Mouse (Mus musculus): ENCODE results near the gene Gm9837. TPM values are rescaled to one million over a fixed set of nuclear protein-coding genes. Genes with fewer than 3 reads are reported as not detected.

Gene Gm9837
- polyA plus RNA-seq, 1 experiment, result not detected

GRCm38 (mm10) chr11:53460192-53460591 lies 10.1 kb downstream of the Gm9837 start:
- peaks cover 2% of the 10 kb centered on the region for H3K4me1 ChIP-seq (ENCODE audit: control insufficient read depth, insufficient read depth, low read length)
- no peak for DNase-seq
- WGBS, result 81% methylated on average over 3 of the region's 3 CpGs
- H3K4me3 ChIP-seq (replicated peaks; ENCODE audit: extremely low read depth, low read depth, low read length), result no peak overlapping the region
- TF ChIP-seq POLR2A (IDR thresholded peaks at IDR 0.05; ENCODE audit: borderline replicate concordance, extremely low read depth, low read depth, low read length), result no peak
- TF ChIP-seq CTCF (IDR thresholded peaks at IDR 0.05; ENCODE audit: insufficient read depth, low read length), result no peak

- peaks cover 2% of the 10 kb centered on the region for H3K4me1 ChIP-seq (ENCODE audit: control insufficient read depth, insufficient read depth, low read length)
- WGBS, result 69% methylated on average over 3 of the region's 3 CpGs
- DNase-seq, result no peak
- no peak for TF ChIP-seq CTCF (IDR thresholded peaks at IDR 0.05; ENCODE audit: insufficient read depth, low read length)
- no peak for TF ChIP-seq POLR2A (IDR thresholded peaks at IDR 0.05; ENCODE audit: borderline replicate concordance, extremely low read depth, low read depth, low read length)
- no peak overlapping the region for H3K4me3 ChIP-seq (replicated peaks; ENCODE audit: extremely low read depth, low read depth, low read length)
Measured at GRCm38 (mm10) chr11:53458996-53459395, 11.3 kb downstream of the Gm9837 start.

- peak; percentile 34; the same call in 1 of the 2 replicates for TF ChIP-seq CTCF (IDR thresholded peaks at IDR 0.05; ENCODE audit: insufficient read depth, low read length)
- no peak for TF ChIP-seq POLR2A (IDR thresholded peaks at IDR 0.05; ENCODE audit: borderline replicate concordance, extremely low read depth, low read depth, low read length)
- WGBS, result 13% methylated on average over 29 of the region's 29 CpGs
- DNase-seq, result no peak
- peak overlapping the region; percentile 91 for H3K4me3 ChIP-seq (replicated peaks; ENCODE audit: extremely low read depth, low read depth, low read length)
- peaks cover 2% of the 10 kb centered on the region; the same call in 1 of the 2 replicates for H3K4me1 ChIP-seq (ENCODE audit: control insufficient read depth, insufficient read depth, low read length)
Measured at GRCm38 (mm10) chr11:53457372-53457954, 12.8 kb downstream of the Gm9837 start.

- peak within 1 kb of the TSS; percentile 91 for H3K4me3 ChIP-seq (replicated peaks; ENCODE audit: extremely low read depth, low read depth, low read length)
- 5% methylated on average over 42 of the region's 42 CpGs for WGBS
- DNase-seq, result peak; percentile 66
- TF ChIP-seq CTCF (IDR thresholded peaks at IDR 0.05; ENCODE audit: insufficient read depth, low read length), result peak; percentile 22; the same call in 1 of the 2 replicates
- TF ChIP-seq POLR2A (IDR thresholded peaks at IDR 0.05; ENCODE audit: borderline replicate concordance, extremely low read depth, low read depth, low read length), result peak; percentile 25; the same call in 1 of the 2 replicates
- peaks cover 2% of the 10 kb centered on the region; the same call in 1 of the 2 replicates for H3K4me1 ChIP-seq (ENCODE audit: control insufficient read depth, insufficient read depth, low read length)
Measured at GRCm38 (mm10) chr11:53456474-53457371, 13.6 kb downstream of the Gm9837 start, which contains the start of the genes Gm10447 and Shroom1. Gm10447 (minus strand) TSS chr11:53457110. Shroom1 (plus strand) TSS chr11:53457205.

- Histone ChIP-seq H3K4me3 (replicated peaks; ENCODE audit: extremely low read depth, low read depth, low read length) (no peak overlapping the region), H3K4me1 (ENCODE audit: control insufficient read depth, insufficient read depth, low read length) (peaks cover 2% of the 10 kb centered on the region; the same call in 1 of the 2 replicates)
- WGBS, result 74% methylated on average over 5 of the region's 5 CpGs
- no peak for TF ChIP-seq POLR2A (IDR thresholded peaks at IDR 0.05; ENCODE audit: borderline replicate concordance, extremely low read depth, low read depth, low read length)
- TF ChIP-seq CTCF (IDR thresholded peaks at IDR 0.05; ENCODE audit: insufficient read depth, low read length), result no peak
- no peak for DNase-seq
Measured at GRCm38 (mm10) chr11:53453031-53453430, 17.2 kb downstream of the Gm9837 start.

- WGBS, result 95% methylated on average over 9 of the region's 9 CpGs
- H3K4me3 ChIP-seq (replicated peaks; ENCODE audit: extremely low read depth, low read depth, low read length), result no peak overlapping the region
- H3K4me1 ChIP-seq (ENCODE audit: control insufficient read depth, insufficient read depth, low read length), result peaks cover under 1% of the 10 kb centered on the region; the same call in 1 of the 2 replicates
- no peak for DNase-seq
- no peak for TF ChIP-seq CTCF (IDR thresholded peaks at IDR 0.05; ENCODE audit: insufficient read depth, low read length)
- TF ChIP-seq POLR2A (IDR thresholded peaks at IDR 0.05; ENCODE audit: borderline replicate concordance, extremely low read depth, low read depth, low read length), result no peak
Measured at GRCm38 (mm10) chr11:53452396-53452795, 17.9 kb downstream of the Gm9837 start.

- TF ChIP-seq POLR2A (IDR thresholded peaks at IDR 0.05; ENCODE audit: borderline replicate concordance, extremely low read depth, low read depth, low read length) (no peak), CTCF (IDR thresholded peaks at IDR 0.05; ENCODE audit: insufficient read depth, low read length) (no peak)
- Histone ChIP-seq H3K4me3 (replicated peaks; ENCODE audit: extremely low read depth, low read depth, low read length) (no peak overlapping the region), H3K4me1 (ENCODE audit: control insufficient read depth, insufficient read depth, low read length) (no peaks in the 10 kb centered on the region; the same call in 1 of the 2 replicates)
- no peak for DNase-seq
- WGBS, result 48% methylated on average over 2 of the region's 2 CpGs
Measured at GRCm38 (mm10) chr11:53451361-53451760, 18.9 kb downstream of the Gm9837 start.

GRCm38 (mm10) chr11:53450070-53450705 lies 20.1 kb downstream of the Gm9837 start:
- DNase-seq, result no peak
- 15% methylated on average over 15 of the region's 15 CpGs for WGBS
- TF ChIP-seq CTCF (IDR thresholded peaks at IDR 0.05; ENCODE audit: insufficient read depth, low read length), result no peak
- TF ChIP-seq POLR2A (IDR thresholded peaks at IDR 0.05; ENCODE audit: borderline replicate concordance, extremely low read depth, low read depth, low read length), result no peak
- Histone ChIP-seq H3K4me3 (replicated peaks; ENCODE audit: extremely low read depth, low read depth, low read length) (no peak overlapping the region), H3K4me1 (ENCODE audit: control insufficient read depth, insufficient read depth, low read length) (no peaks in the 10 kb centered on the region)

- H3K4me1 ChIP-seq (ENCODE audit: control insufficient read depth, insufficient read depth, low read length), result no peaks in the 10 kb centered on the region
- no peak for DNase-seq
- 82% methylated on average over 1 of the region's 1 CpGs for WGBS
- TF ChIP-seq CTCF (IDR thresholded peaks at IDR 0.05; ENCODE audit: insufficient read depth, low read length), result no peak
- TF ChIP-seq POLR2A (IDR thresholded peaks at IDR 0.05; ENCODE audit: borderline replicate concordance, extremely low read depth, low read depth, low read length), result no peak
- H3K4me3 ChIP-seq (replicated peaks; ENCODE audit: extremely low read depth, low read depth, low read length), result no peak overlapping the region
Measured at GRCm38 (mm10) chr11:53448529-53448928, 21.8 kb downstream of the Gm9837 start.
